Mouse (Mus musculus) myocyte (in vitro differentiated cells): ENCODE measurements at regions not wholly inside any gene's neighbourhood (a gene's known extent, or its start where the extent isn't known, plus 50 kb on each side); places are given as distances from the start of the nearest gene placed in this dataset.

Experiments
- H3K27me3 ChIP-seq: one replicate; pipeline ENCODE4 v1.6.1; 2011; ENCODE audit not compliant: control insufficient read depth, insufficient read depth, insufficient read length
- H3K36me3 ChIP-seq: one replicate; pipeline ENCODE4 v1.6.1; 2011; ENCODE audit not compliant: control insufficient read depth, insufficient read depth
- H3K4me2 ChIP-seq: one replicate; pipeline ENCODE4 v1.6.1; 2011; ENCODE audit warnings: low read depth, control low read depth
- H3K4me3 ChIP-seq: one replicate; pipeline ENCODE4 v1.5.1; 2011; ENCODE audit warnings: mild to moderate bottlenecking, control low read depth, moderate library complexity
- H3K79me2 ChIP-seq: one replicate; pipeline ENCODE4 v1.6.1; 2011; ENCODE audit not compliant: control insufficient read depth, insufficient read depth
- H3ac ChIP-seq: one replicate; pipeline ENCODE4 v1.6.1; 2011; ENCODE audit not compliant: control insufficient read depth, insufficient read length
- CEBPB ChIP-seq: IDR thresholded peaks from 2 replicates; pipeline ENCODE4 v1.6.1; 2011; ENCODE audit warnings: mild to moderate bottlenecking, moderate library complexity; ENCODE audit not compliant: poor library complexity, insufficient read depth, severe bottlenecking
- E2F4 ChIP-seq: IDR thresholded peaks from one replicate; pipeline ENCODE4 v1.6.1; 2011; ENCODE audit warnings: mild to moderate bottlenecking, control low read depth, moderate library complexity; ENCODE audit not compliant: insufficient read depth
- MAX ChIP-seq: IDR thresholded peaks from one replicate; pipeline ENCODE4 v1.6.1; 2011; ENCODE audit warnings: low read depth, mild to moderate bottlenecking, control low read depth
- MYOD1 ChIP-seq, 3 experiments: IDR thresholded peaks; one replicate each; pipeline ENCODE4 v1.6.1; 2011; ENCODE audit warnings: control low read depth in 2 of 3, low read depth in 2 of 3, mild to moderate bottlenecking in 2 of 3, moderate library complexity in 1 of 3; ENCODE audit not compliant: insufficient read length in 2 of 3, control insufficient read depth in 1 of 3
- MYOG ChIP-seq, 3 experiments: IDR thresholded peaks; one replicate each; pipeline ENCODE4 v1.6.1; 2011; ENCODE audit warnings: control low read depth in 2 of 3, low read depth in 2 of 3, mild to moderate bottlenecking in 2 of 3; ENCODE audit not compliant: insufficient read length in 2 of 3, control insufficient read depth in 1 of 3, insufficient read depth in 1 of 3
- POLR2A ChIP-seq: IDR thresholded peaks from one replicate; pipeline ENCODE4 v1.6.1; 2011; ENCODE audit warnings: low read depth, mild to moderate bottlenecking, control low read depth, moderate library complexity; ENCODE audit not compliant: insufficient read length
- POLR2AphosphoS2 ChIP-seq: IDR thresholded peaks from one replicate; pipeline ENCODE4 v1.6.1; 2011; ENCODE audit warnings: low read depth, control low read depth; ENCODE audit not compliant: insufficient read length
- REST ChIP-seq: IDR thresholded peaks from one replicate; pipeline ENCODE4 v1.6.1; 2011; ENCODE audit warnings: mild to moderate bottlenecking, control low read depth, moderate library complexity; ENCODE audit not compliant: insufficient read depth, insufficient read length
- SRF ChIP-seq: IDR thresholded peaks from one replicate; pipeline ENCODE4 v1.6.1; 2011; ENCODE audit warnings: low read depth; ENCODE audit not compliant: control insufficient read depth, insufficient read length
- TCF12 ChIP-seq: IDR thresholded peaks from one replicate; pipeline ENCODE4 v1.6.1; 2011; ENCODE audit warnings: mild to moderate bottlenecking, control low read depth; ENCODE audit not compliant: poor library complexity, insufficient read depth, severe bottlenecking
- TCF3 ChIP-seq: IDR thresholded peaks from one replicate; pipeline ENCODE4 v1.6.1; 2011; ENCODE audit warnings: low read depth, control low read depth; ENCODE audit not compliant: insufficient read length
- USF1 ChIP-seq: IDR thresholded peaks from one replicate; pipeline ENCODE4 v1.6.1; 2011; ENCODE audit warnings: low read depth, mild to moderate bottlenecking, control low read depth, moderate library complexity

- Histone ChIP-seq H3K27me3 (no peaks in the 10 kb centered on the region), H3ac (no peak overlapping the region), H3K4me3 (no peak overlapping the region), H3K79me2 (no peaks in the 10 kb centered on the region), H3K36me3 (no peaks in the 10 kb centered on the region), H3K4me2 (no peak overlapping the region)
- TF ChIP-seq MYOG (IDR thresholded peaks at IDR 0.05; ENCODE audit: control insufficient read depth in 1 of 3, insufficient read depth in 1 of 3, insufficient read length in 2 of 3, low read depth in 2 of 3): no peak
- TF ChIP-seq MYOD1 (IDR thresholded peaks at IDR 0.05; ENCODE audit: control insufficient read depth in 1 of 3, insufficient read length in 2 of 3, low read depth in 2 of 3): no peak
Observed at GRCm38 (mm10) chr1:76540529-76540928, 974.4 kb downstream of the Epha4 start.

- no peak overlapping the region for H3K4me3 ChIP-seq
- H3ac ChIP-seq: no peak overlapping the region
- no peaks in the 10 kb centered on the region for H3K36me3 ChIP-seq
- H3K27me3 ChIP-seq: no peaks in the 10 kb centered on the region
- no peak overlapping the region for H3K4me2 ChIP-seq
- H3K79me2 ChIP-seq: no peaks in the 10 kb centered on the region
- TF ChIP-seq SRF (no peak), MYOD1 (IDR thresholded peaks at IDR 0.05; ENCODE audit: control insufficient read depth in 1 of 3, insufficient read length in 2 of 3, low read depth in 2 of 3) (no peak), MAX (no peak), TCF12 (no peak), TCF3 (no peak), MYOG (IDR thresholded peaks at IDR 0.05; ENCODE audit: control insufficient read depth in 1 of 3, insufficient read depth in 1 of 3, insufficient read length in 2 of 3, low read depth in 2 of 3) (no peak), REST (no peak)
Observed at GRCm38 (mm10) chr1:76550876-76551275, 964.0 kb downstream of the Epha4 start.

GRCm38 (mm10) chr1:76559441-76559840 is 955.4 kb downstream of the Epha4 start:
- no peak for TF ChIP-seq E2F4
- TF ChIP-seq MYOD1 (IDR thresholded peaks at IDR 0.05; ENCODE audit: control insufficient read depth in 1 of 3, insufficient read length in 2 of 3, low read depth in 2 of 3): no peak
- TF ChIP-seq MYOG (IDR thresholded peaks at IDR 0.05; ENCODE audit: control insufficient read depth in 1 of 3, insufficient read depth in 1 of 3, insufficient read length in 2 of 3, low read depth in 2 of 3): no peak
- TF ChIP-seq CEBPB: no peak
- TF ChIP-seq POLR2A: no peak
- no peak for TF ChIP-seq MAX
- TF ChIP-seq USF1: no peak
- TF ChIP-seq POLR2AphosphoS2: no peak
- TF ChIP-seq TCF3: no peak
- TF ChIP-seq SRF: no peak
- no peak for TF ChIP-seq TCF12
- TF ChIP-seq REST: no peak
- H3K27me3 ChIP-seq: no peaks in the 10 kb centered on the region
- no peak overlapping the region for H3K4me3 ChIP-seq
- H3K36me3 ChIP-seq: no peaks in the 10 kb centered on the region
- no peak overlapping the region for H3ac ChIP-seq
- no peak overlapping the region for H3K4me2 ChIP-seq
- H3K79me2 ChIP-seq: no peaks in the 10 kb centered on the region

- Histone ChIP-seq H3K4me2 (no peak overlapping the region), H3K79me2 (no peaks in the 10 kb centered on the region), H3ac (no peak overlapping the region), H3K4me3 (no peak overlapping the region), H3K27me3 (no peaks in the 10 kb centered on the region), H3K36me3 (no peaks in the 10 kb centered on the region)
- TF ChIP-seq TCF12 (no peak), USF1 (no peak), REST (no peak), MAX (no peak), CEBPB (no peak), SRF (no peak), MYOG (IDR thresholded peaks at IDR 0.05; ENCODE audit: control insufficient read depth in 1 of 3, insufficient read depth in 1 of 3, insufficient read length in 2 of 3, low read depth in 2 of 3) (no peak), TCF3 (no peak), E2F4 (no peak), MYOD1 (IDR thresholded peaks at IDR 0.05; ENCODE audit: control insufficient read depth in 1 of 3, insufficient read length in 2 of 3, low read depth in 2 of 3) (no peak), POLR2A (no peak), POLR2AphosphoS2 (no peak)
Observed at GRCm38 (mm10) chr1:76575487-76575886, 939.4 kb downstream of the Epha4 start.

GRCm38 (mm10) chr1:76585921-76586320 is 929.0 kb downstream of the Epha4 start:
- Histone ChIP-seq H3K4me3 (no peak overlapping the region), H3ac (no peak overlapping the region), H3K27me3 (no peaks in the 10 kb centered on the region), H3K79me2 (no peaks in the 10 kb centered on the region), H3K4me2 (no peak overlapping the region), H3K36me3 (no peaks in the 10 kb centered on the region)
- no peak for TF ChIP-seq MYOD1 (IDR thresholded peaks at IDR 0.05; ENCODE audit: control insufficient read depth in 1 of 3, insufficient read length in 2 of 3, low read depth in 2 of 3)
- TF ChIP-seq MAX: no peak
- TF ChIP-seq TCF3: no peak
- TF ChIP-seq REST: no peak
- TF ChIP-seq POLR2AphosphoS2: no peak
- no peak for TF ChIP-seq TCF12
- TF ChIP-seq POLR2A: no peak
- no peak for TF ChIP-seq E2F4
- no peak for TF ChIP-seq CEBPB
- TF ChIP-seq SRF: no peak
- no peak for TF ChIP-seq MYOG (IDR thresholded peaks at IDR 0.05; ENCODE audit: control insufficient read depth in 1 of 3, insufficient read depth in 1 of 3, insufficient read length in 2 of 3, low read depth in 2 of 3)
- TF ChIP-seq USF1: no peak
